Mouse (Mus musculus): ENCODE measurements around the gene Acvrl1.

Gene Acvrl1

DNA sequence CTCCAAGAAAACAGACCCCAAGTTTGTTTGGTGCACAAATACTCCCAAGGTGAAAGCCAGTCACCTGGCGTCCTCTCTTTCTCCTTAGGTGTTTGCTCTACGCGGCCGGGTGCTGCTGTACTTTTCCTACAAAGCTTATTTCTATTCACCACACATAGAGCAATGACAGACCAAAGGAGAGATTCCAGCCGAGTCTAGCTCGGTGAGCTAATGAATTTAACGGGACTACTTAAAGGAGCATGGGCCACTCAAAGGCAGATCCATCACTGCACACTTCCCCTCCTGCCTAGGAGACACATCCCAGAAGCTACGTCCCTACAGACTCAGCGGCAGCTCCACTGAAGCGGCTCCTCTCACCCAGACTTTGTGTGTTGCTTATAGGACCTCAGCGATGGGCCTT is 39.2 kb downstream of the Acvrl1 start:
- in situ Hi-C loops (cut with MboI, MseI): loop anchor here (10.0 kb wide), 1 partner anchor 63 kb away; no protein-coding TSS in a partner anchor

GRCm38 (mm10) chr15:101169910-101170309 is 41.6 kb downstream of the Acvrl1 start:
- in situ Hi-C loops (cut with MboI, MseI): loop anchor here (10.0 kb wide), 1 partner anchor 65 kb away; no protein-coding TSS in a partner anchor

GRCm38 (mm10) chr15:101170413-101170980 is 42.2 kb downstream of the Acvrl1 start:
- in situ Hi-C loops (cut with MboI, MseI): no loop called here

- in situ Hi-C loops (cut with MboI, MseI): no loop called here
These were observed 43.0 kb downstream of the Acvrl1 start for GRCm38 (mm10) chr15:101171272-101171671.

GRCm38 (mm10) chr15:101172016-101172415 is 43.7 kb downstream of the Acvrl1 start:
- in situ Hi-C loops (cut with MboI, MseI): no loop called here

DNA sequence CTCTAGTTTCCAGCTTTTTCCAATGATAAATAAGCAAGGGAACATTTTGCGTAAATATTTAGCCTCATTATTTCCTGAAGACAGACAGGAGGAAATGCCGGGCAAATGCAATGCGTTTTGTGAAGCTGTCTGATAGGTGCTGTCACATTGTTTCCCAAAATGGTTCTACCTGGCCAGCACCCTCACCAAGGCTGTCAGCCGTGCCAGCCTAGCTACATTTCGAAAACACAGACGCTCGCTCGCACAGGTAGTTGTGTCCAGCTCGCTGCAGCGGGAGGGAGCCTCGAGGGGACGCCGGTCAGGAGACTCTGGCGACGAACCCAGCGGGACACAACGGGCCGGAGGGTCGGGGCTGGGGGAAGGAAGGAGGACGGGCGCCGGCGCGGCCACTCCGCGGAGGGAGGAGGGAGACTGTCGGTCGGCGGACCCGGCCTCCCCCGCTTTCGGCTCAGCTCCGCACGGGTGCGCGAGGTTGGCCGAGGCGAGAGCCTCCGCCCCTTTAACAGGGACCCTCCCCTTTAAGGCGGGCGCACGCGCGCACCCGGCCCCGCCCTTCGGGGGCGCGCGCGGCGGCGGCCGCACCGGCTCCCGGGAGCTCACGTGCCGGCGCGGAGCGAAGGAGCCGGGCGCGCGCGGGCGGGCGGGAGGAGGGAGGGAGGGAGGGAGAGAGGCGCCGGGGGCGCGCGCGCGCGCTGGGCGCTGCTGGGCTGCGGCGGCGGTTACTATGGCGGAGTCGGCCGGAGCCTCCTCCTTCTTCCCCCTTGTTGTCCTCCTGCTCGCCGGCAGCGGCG is 45.3 kb downstream of the Acvrl1 start, which contains the start of gene Acvr1b:
Gene Acvr1b (plus strand): TSS at position 647 of the 791 bp plus-strand sequence.
- in situ Hi-C loops (cut with MboI, MseI): no loop called here

DNA sequence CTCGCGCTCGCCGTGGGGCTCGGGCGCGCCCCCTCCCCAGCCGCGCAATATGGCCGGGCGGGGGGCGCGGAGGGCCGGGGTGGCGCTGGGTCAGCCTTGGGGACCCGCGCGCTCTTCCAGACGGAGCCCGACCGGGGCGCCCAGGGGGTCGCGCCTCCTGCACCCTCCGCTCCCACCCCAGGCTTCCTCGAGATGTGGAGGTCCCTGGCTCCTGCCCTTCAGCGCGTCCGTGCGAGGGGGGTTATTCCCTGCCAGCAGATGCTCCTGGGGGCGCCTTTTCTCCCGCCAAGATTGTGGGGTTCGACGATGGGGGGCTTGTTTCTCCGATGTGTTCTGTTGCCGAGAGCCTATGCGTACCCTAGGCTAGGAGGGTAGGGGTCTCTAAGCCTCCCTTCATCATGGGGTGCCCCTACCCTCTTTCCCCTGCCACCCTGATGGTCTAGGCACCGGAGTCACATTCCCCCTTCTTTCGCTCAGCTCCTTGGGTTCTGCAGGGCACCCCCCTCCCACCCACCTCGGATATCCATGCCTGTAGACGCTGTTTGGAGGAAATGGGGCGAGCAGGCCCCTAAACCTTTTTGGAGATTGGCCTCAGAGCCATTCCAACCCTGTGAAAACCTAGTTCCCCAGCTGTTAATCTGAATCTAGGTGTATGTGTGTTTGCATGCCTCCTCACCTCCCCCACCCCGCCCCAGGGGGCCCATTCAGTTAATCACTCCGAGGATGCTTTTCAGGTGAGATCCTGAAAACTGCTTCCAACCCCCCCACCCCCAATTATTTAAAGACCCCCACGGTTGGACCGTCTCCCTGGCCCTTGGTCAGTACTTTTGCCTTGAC is 46.2 kb downstream of the Acvrl1 start:
- in situ Hi-C loops (cut with MboI, MseI): no loop called here

- in situ Hi-C loops (cut with MboI, MseI): no loop called here
These were observed 46.8 kb downstream of the Acvrl1 start for GRCm38 (mm10) chr15:101175131-101175460.

- in situ Hi-C loops (cut with MboI, MseI): no loop called here
These were observed 47.4 kb downstream of the Acvrl1 start for GRCm38 (mm10) chr15:101175613-101176283.

DNA sequence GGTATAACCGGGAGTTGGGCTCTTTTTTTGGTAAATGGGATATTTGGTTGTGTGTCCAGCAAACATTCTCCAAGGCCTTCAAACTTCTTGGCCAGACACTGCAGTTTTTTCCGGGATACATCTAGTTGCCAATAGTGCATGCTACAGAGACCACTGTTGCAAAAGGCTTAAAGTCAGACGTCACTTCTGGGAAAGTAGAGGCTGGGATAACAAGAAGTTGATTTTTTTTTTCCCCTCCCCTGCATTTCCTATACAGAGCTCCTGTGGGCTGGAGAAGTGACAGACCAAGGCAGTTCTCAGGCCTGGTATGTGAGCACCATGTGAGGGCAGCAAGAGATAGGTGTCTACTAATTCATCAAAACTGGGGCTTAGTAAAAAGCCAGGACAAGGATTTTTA is 48.0 kb downstream of the Acvrl1 start:
- in situ Hi-C loops (cut with MboI, MseI): no loop called here

DNA sequence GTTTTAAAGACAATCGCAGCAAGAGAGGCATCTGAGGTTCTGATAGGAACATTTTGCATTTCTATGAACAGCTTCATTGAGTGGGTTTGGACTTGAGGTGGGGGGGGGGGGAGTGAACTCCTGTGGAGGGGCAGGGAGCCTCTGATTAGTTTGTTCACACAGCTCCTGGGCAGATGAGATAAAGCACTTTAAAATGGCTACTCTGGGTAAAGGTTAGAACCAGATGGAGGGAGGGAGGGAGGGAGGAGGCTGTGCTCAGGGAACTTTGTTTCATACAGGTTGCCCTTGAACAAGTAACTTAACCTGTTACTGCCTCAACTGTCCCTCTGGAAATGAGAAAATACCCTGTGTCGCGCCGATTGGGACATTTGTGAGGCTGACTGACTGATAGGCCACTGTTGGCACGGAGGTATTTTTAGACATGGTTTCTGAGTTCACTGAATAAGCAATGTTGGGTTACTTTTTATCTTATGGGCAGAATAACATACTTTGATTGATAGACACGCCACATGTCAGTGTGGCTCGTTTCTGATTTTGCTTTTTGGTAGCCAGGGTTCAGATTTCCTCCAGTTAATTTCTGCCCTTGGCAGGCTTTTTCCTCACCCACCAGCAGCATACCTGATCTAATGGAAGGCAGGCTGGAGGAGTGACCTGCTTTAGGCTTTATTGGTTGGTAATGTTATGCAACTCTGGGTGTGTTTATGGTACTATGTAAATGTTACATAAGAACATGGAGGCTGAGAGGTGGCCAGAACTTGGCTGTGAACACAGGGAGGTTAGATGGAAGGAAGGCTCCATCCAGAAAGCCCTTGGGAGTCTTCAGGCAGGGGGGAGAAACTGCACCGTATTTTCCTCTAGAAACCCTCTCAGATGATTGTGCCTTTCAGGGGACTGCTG is 48.7 kb downstream of the Acvrl1 start:
- in situ Hi-C loops (cut with MboI, MseI): no loop called here

DNA sequence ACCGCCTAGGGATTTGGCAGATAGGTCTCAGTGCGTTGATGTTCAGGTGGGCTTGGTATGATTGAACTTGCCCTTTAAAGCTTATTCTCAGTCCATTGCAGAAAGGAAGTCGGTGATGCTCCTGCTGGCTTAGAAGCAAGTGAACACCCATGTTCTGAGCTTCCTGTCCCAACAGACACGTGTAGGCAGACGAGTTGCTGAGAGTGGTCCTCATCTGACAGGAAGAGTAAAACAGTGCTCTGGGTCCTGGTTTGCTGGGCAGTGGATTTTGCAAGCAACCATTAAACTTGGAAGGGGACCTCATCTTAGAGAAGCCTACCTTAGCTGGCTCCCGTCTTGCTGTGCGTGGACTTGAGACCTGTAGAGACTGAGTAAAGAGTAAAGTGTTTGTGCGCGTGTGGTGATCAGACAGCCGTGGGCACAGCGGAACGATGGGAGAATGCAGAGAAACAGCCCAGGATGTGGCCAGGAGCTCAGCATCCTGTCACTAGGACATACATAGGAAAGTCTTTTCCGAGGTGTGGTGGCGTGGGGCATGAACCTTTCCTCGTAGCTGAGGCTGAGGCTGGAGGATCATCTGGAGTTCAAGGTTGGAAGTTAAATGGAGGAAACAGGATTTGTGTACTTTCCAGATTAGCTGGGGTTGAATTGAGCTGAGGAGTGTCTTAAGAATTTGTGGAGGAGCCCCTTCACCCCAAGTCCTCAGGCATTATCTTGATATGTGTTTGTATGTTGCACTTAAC is 52.2 kb downstream of the Acvrl1 start:
- in situ Hi-C loops (cut with MboI, MseI): loop anchor here (10.0 kb wide), 1 partner anchor 336 kb away; no protein-coding TSS in a partner anchor

- in situ Hi-C loops (cut with MboI, MseI): loop anchor here (10.0 kb wide), 1 partner anchor 336 kb away; no protein-coding TSS in a partner anchor
These were observed 52.8 kb downstream of the Acvrl1 start for GRCm38 (mm10) chr15:101181106-101181466.

GRCm38 (mm10) chr15:101181500-101181899 is 53.2 kb downstream of the Acvrl1 start:
- in situ Hi-C loops (cut with MboI, MseI): loop anchor here (10.0 kb wide), 1 partner anchor 337 kb away; no protein-coding TSS in a partner anchor

DNA sequence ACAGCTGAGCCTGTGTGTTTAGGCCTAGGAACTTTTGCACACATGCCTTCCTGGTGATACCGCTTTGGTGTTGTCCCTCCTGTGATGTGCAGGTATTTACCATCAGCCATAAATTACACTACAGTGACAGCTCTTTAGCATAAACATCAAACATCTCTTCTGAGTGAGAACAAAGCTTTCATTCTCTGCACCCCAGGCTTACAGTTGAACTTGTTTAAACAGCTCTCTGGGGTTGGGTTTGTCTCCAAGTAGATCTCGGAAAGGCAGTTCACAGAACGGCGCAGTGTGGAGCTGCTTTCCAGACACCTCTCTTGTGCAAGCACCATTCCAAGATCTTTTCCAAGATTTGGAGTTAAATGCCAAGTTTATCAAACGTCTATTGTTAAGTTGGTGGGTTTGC is 54.4 kb downstream of the Acvrl1 start:
- in situ Hi-C loops (cut with MboI, MseI): loop anchor here (10.0 kb wide), 1 partner anchor 338 kb away; no protein-coding TSS in a partner anchor

GRCm38 (mm10) chr15:101184300-101184699 is 56.0 kb downstream of the Acvrl1 start:
- in situ Hi-C loops (cut with MboI, MseI): loop anchor here (10.0 kb wide), 1 partner anchor 339 kb away; no protein-coding TSS in a partner anchor

GRCm38 (mm10) chr15:101185549-101185948 is 57.2 kb downstream of the Acvrl1 start:
- in situ Hi-C loops (cut with MboI, MseI): loop anchor here (10.0 kb wide), 1 partner anchor 341 kb away; no protein-coding TSS in a partner anchor

GRCm38 (mm10) chr15:101187907-101188306 is 59.6 kb downstream of the Acvrl1 start:
- in situ Hi-C loops (cut with MboI, MseI): loop anchor here (10.0 kb wide), 1 partner anchor 343 kb away; no protein-coding TSS in a partner anchor

- in situ Hi-C loops (cut with MboI, MseI): loop anchor here (5.0 to 10.0 kb wide), 2 partner anchors 47 to 345 kb away; no protein-coding TSS in a partner anchor
These were observed 61.8 kb downstream of the Acvrl1 start for GRCm38 (mm10) chr15:101189981-101190761.
